Mouse (Mus musculus) adrenal gland, adult (tissue): Measurements from ENCODE around the gene Treml1.

ENCODE experiments used
- DNase-seq, 2 experiments: peaks; one replicate each; pipeline ENCODE4 v3.0.0; 2022 to 2023; ENCODE audit warnings: low spot score in 1 of 2; ENCODE audit not compliant: inconsistent age in 2 of 2

Gene Treml1

GRCm38 (mm10) chr17:48408526-48409291 is 49.0 kb downstream of the Treml1 start:
- peak; percentile 84 to 94 for DNase-seq

DNA sequence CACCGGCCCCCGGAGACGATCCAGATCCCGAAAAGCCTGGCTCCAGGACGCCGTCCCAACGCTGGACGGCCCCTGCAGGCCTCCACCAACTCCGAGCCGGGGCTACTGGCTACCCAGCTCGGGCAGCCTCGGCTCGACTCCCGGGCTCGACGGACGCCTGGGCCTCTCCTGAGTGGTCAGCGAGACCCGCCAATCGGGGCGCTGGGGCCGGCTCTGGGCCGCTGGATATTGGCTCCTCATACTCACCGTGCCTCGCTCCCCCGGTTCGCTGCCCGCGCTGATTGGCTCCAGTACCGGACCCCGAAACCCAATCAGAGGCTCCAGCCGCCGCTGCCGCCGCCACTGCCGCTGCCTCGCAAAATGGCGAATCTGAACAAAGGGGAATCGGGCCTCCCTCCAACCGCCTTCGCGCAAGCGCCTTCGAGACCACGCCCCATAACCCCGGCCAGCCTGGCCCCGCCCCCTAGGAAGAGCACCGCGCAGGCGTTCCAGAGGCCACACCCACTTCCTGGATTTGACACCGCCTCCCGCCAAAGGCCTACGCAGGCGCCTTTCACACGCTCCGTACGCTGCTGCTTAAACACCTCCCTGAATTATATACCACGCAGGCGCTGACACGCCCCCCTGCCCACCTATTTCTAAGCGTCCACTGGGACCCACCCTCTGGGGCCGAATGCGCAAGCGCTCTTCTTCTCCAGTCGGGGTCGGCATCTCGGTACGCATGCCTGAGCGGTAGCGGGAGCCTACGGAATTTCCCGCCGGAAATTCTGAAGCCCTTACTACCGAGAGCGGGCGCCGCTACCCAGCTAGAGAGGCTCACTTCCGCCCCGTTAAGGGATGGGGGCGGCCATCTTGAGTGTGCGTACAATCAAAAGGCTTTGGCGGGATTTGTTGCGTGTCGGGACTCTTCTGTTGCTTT is 49.9 kb downstream of the Treml1 start, which contains the start of the genes Nfya and Oard1:
TSS of gene Nfya (minus strand) at position 527 of the 919 bp plus-strand sequence.
TSS of gene Oard1 (plus strand) at position 635 of the 919 bp plus-strand sequence.
- DNase-seq: peak; percentile 100

- DNase-seq: no peak
These were observed 50.6 kb downstream of the Treml1 start for GRCm38 (mm10) chr17:48410299-48410785.

GRCm38 (mm10) chr17:48411241-48411640 is 51.5 kb downstream of the Treml1 start:
- DNase-seq: peak in 1 of 2 experiments; percentile 47

- no peak for DNase-seq
These were observed 56.3 kb downstream of the Treml1 start for GRCm38 (mm10) chr17:48416011-48416410.
